Mouse (Mus musculus) spleen, adult 2 months (tissue): ENCODE results near the gene Homez. TPM values are rescaled to one million over a fixed set of nuclear protein-coding genes. Genes with fewer than 3 reads are reported as not detected.

Source experiments
- DNase-seq, 2 experiments: peaks; one replicate each; pipeline versions ENCODE4 v3.0.0 to v3.0.0-alpha.2; 2012 to 2021; ENCODE audit warnings: low spot score in 2 of 2, low read depth in 1 of 2
- H3K27ac ChIP-seq: fragments of 200-500 bp; 2 replicates; pipeline ENCODE4 v1.5.1; 2012; ENCODE audit warnings: low read length, inconsistent platforms; ENCODE audit not compliant: insufficient read depth
- H3K27me3 ChIP-seq: fragments of 200-500 bp; 2 replicates; pipeline ENCODE4 v1.6.1; 2012; ENCODE audit warnings: mild to moderate bottlenecking, moderate library complexity, low read length, inconsistent platforms; ENCODE audit not compliant: control insufficient read depth, insufficient read depth
- H3K36me3 ChIP-seq: fragments of 200-500 bp; 2 replicates; pipeline ENCODE4 v1.6.1; 2012; ENCODE audit warnings: mild to moderate bottlenecking, low read length, inconsistent platforms; ENCODE audit not compliant: control insufficient read depth, insufficient read depth
- H3K4me1 ChIP-seq: fragments of 200-500 bp; 2 replicates; pipeline ENCODE4 v1.6.1; 2011; ENCODE audit warnings: inconsistent platforms; ENCODE audit not compliant: control insufficient read depth, insufficient read depth, insufficient read length
- H3K4me3 ChIP-seq: fragments of 200-500 bp; 2 replicates; pipeline ENCODE4 v1.5.1; 2011; ENCODE audit warnings: mild to moderate bottlenecking, inconsistent platforms; ENCODE audit not compliant: insufficient read depth, insufficient read length; ENCODE audit errors: extremely low read depth
- CTCF ChIP-seq: fragments of 200-500 bp; IDR thresholded peaks from 2 replicates; pipeline ENCODE4 v1.5.1; 2011; ENCODE audit warnings: mild to moderate bottlenecking, inconsistent platforms; ENCODE audit not compliant: insufficient read depth, insufficient read length, insufficient replicate concordance; ENCODE audit errors: extremely low read depth
- POLR2A ChIP-seq: fragments of 200-500 bp; IDR thresholded peaks from 2 replicates; pipeline ENCODE4 v1.6.1; 2011; ENCODE audit warnings: low read depth, low read length, inconsistent platforms
- WGBS: fragments of 180-500 bp; shearing (Covaris S2); methylation state at CpG from one replicate; pipeline ENCODE4 v1.1.7; 2018; 5-methylcytosine and 5-hydroxymethylcytosine counted together
- polyA plus RNA-seq: library from polyadenylated mRNA; depleted of rRNA; stranded (reverse); fragments of >200 nt; gene quantifications from 2 replicates; pipeline ENCODE4 v1.2.3, GENCODE M21; 2012; rRNA removed

Gene Homez
- polyA plus RNA-seq = 2.8 and 4.1 TPM in 2 replicates

- no peak within 1 kb of the TSS for H3K4me3 ChIP-seq
- no peak for TF ChIP-seq CTCF
- no peak for TF ChIP-seq POLR2A
- no peaks in the 10 kb centered on the region for H3K27me3 ChIP-seq
- H3K36me3 ChIP-seq = no peaks in the 10 kb centered on the region
- peaks cover under 1% of the 10 kb centered on the region; the same call in 1 of the 2 replicates for H3K4me1 ChIP-seq
- H3K27ac ChIP-seq = no peak within 1 kb of the TSS
- 86% methylated on average over 5 of the region's 5 CpGs for WGBS
- no peak for DNase-seq
Measured at GRCm38 (mm10) chr14:54870861-54871260, at the start of gene Homez. Gene Homez (minus strand): TSS chr14:54870961.

- H3K27me3 ChIP-seq = peaks cover 4% of the 10 kb centered on the region; the same call in 1 of the 2 replicates
- 82% methylated on average over 16 of the region's 16 CpGs for WGBS
Measured at GRCm38 (mm10) chr14:54920076-54920685, 49.4 kb upstream of the Homez start.

DNA sequence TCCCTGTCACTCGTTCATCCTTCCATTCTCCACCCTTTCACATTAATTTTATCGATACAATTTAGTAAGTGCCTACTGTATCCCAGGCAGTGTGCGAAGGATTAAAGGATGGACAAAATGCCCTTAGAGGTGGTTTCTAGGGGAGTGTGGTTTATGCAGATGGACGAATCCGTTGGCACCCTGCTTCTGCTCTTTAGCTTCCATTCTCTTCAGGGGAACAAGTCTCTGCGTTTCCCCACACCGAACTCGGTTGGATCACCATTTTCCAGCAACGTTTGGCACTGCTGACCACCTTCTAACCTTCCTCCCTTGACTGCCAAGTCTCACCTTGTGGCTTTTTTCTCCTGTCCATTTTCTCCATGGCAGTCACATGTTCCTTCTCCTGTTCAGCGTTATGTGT lies 42.6 kb upstream of the Homez start:
- 26% methylated on average over 10 of the region's 10 CpGs for WGBS
- Histone ChIP-seq H3K27me3 (peaks cover 11% of the 10 kb centered on the region), H3K4me1 (peaks cover 5% of the 10 kb centered on the region), H3K4me3 (peak overlapping the region; percentile 68), H3K27ac (no peak overlapping the region), H3K36me3 (no peaks in the 10 kb centered on the region)
- TF ChIP-seq CTCF (no peak), POLR2A (no peak)
- DNase-seq = no peak

More at GRCm38 (mm10) chr14:54920076-54920685, 49.4 kb upstream of the Homez start:
- no peak for DNase-seq
- Histone ChIP-seq H3K4me3 (no peak overlapping the region), H3K27ac (no peak overlapping the region), H3K4me1 (no peaks in the 10 kb centered on the region), H3K36me3 (no peaks in the 10 kb centered on the region)
- TF ChIP-seq POLR2A (no peak), CTCF (no peak)

GRCm38 (mm10) chr14:54912886-54913285 lies 42.1 kb upstream of the Homez start, which contains the start of gene Slc22a17:
Gene Slc22a17 (minus strand): TSS chr14:54913132.
- no peaks in the 10 kb centered on the region for H3K36me3 ChIP-seq
- TF ChIP-seq POLR2A = no peak
- TF ChIP-seq CTCF = no peak
- peaks cover 11% of the 10 kb centered on the region for H3K27me3 ChIP-seq
- 1% methylated on average over 28 of the region's 28 CpGs for WGBS
- H3K4me1 ChIP-seq = peaks cover 5% of the 10 kb centered on the region
- no peak within 1 kb of the TSS for H3K27ac ChIP-seq
- peak within 1 kb of the TSS; percentile 68 for H3K4me3 ChIP-seq
- DNase-seq = peak in 1 of 2 experiments; percentile 40

- no peak for TF ChIP-seq POLR2A
- no peak for TF ChIP-seq CTCF
- no peak for DNase-seq
- Histone ChIP-seq H3K27ac (no peak overlapping the region), H3K36me3 (no peaks in the 10 kb centered on the region), H3K4me1 (peaks cover 5% of the 10 kb centered on the region), H3K4me3 (peak overlapping the region; percentile 68; the same call in 1 of the 2 replicates), H3K27me3 (peaks cover 11% of the 10 kb centered on the region)
- WGBS = 13% methylated on average over 61 of the region's 69 CpGs
Measured at GRCm38 (mm10) chr14:54912109-54912850, 41.5 kb upstream of the Homez start.

GRCm38 (mm10) chr14:54908682-54909081 lies 37.9 kb upstream of the Homez start:
- Histone ChIP-seq H3K4me1 (peaks cover 5% of the 10 kb centered on the region), H3K27me3 (peaks cover 11% of the 10 kb centered on the region), H3K4me3 (no peak overlapping the region), H3K36me3 (no peaks in the 10 kb centered on the region), H3K27ac (no peak overlapping the region)
- WGBS = 63% methylated on average over 7 of the region's 7 CpGs
- TF ChIP-seq POLR2A (no peak), CTCF (no peak)
- no peak for DNase-seq

GRCm38 (mm10) chr14:54903641-54904040 lies 32.9 kb upstream of the Homez start:
- Histone ChIP-seq H3K27me3 (no peaks in the 10 kb centered on the region), H3K27ac (no peak overlapping the region), H3K4me1 (no peaks in the 10 kb centered on the region; the same call in 1 of the 2 replicates), H3K36me3 (peaks cover 2% of the 10 kb centered on the region; the same call in 1 of the 2 replicates), H3K4me3 (no peak overlapping the region)
- DNase-seq = no peak
- WGBS = 92% methylated on average over 4 of the region's 4 CpGs
- TF ChIP-seq POLR2A (no peak), CTCF (no peak)
